Mouse (Mus musculus) lung, postnatal 0 days (tissue): ENCODE results near the gene Slc1a5.

Source experiments
- CTCF ChIP-seq: IDR thresholded peaks from 2 replicates; pipeline ENCODE4 v1.5.1; 2016; ENCODE audit warnings: antibody characterized with exemption, mild to moderate bottlenecking
- EP300 ChIP-seq: IDR thresholded peaks from 2 replicates; pipeline ENCODE4 v1.6.1; 2016; ENCODE audit warnings: antibody characterized with exemption, mild to moderate bottlenecking, control low read depth

GRCm38 (mm10) chr7:16804409-16805028, 23.4 kb downstream of the Slc1a5 start:
- peak; percentile 84 for TF ChIP-seq CTCF
- TF ChIP-seq EP300: no peak
